Comparison of ENCODE assay signal across 21 mouse cellular contexts in the genomic region with DNA sequence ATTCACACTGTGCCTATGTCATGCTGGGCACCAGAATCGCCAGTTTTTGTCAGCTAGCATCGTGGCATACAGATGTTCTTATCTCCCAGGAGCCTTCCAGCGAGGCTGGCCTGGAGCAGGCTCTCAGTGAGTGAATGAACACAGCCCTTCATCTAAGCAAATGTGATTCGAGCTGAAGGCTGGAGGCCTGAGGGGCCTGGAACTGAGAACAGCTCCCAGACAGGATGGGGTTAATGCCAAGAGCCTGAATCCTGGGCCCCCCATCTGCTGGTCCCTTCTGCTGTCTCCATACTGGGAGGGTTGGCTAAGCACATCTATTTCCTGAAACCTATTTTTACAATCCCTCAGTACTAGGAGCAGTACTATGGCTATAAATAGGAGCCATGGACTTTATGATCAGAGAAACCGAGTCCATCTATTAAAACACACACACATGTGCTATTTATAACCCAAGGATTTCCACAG. TPM values are rescaled to one million over a fixed set of nuclear protein-coding genes. Genes with fewer than 3 reads are reported as not detected.
DNase-seq lines count a peak whose midpoint lies in the region; ATAC-seq and TF ChIP-seq lines count a peak whose summit lies in the region.
"Had no signal": no experiment of that assay in that cellular context is flagged by ENCODE, and none has a peak within 500 bp of the region (broad histone marks: within the 10 kb centered on the region; RNA-seq: fewer than 3 reads in every experiment).

No protein-coding gene starts in this region.

- peak overlapping the region; percentile 9; the same call in 1 of the 2 replicates for H3K4me2 ChIP-seq in heart, embryonic 13.5 days
- no peak overlapping the region for H3K4me2 ChIP-seq in heart, embryonic 12.5 days
- H3K4me2 ChIP-seq in midbrain, postnatal 0 days (ENCODE audit: low read depth, low read length, poor library complexity, severe bottlenecking): no peak overlapping the region
- no peak overlapping the region for H3K4me2 ChIP-seq in midbrain, embryonic 14.5 days (ENCODE audit: low read length)
- H3K4me2 ChIP-seq: embryonic facial prominence, embryonic 12.5 days; kidney, embryonic 15.5 days; neural tube, embryonic 13.5 days had no signal

- no peak overlapping the region for H3K27ac ChIP-seq in heart, embryonic 13.5 days (replicated peaks)
- H3K27ac ChIP-seq in heart, embryonic 12.5 days (ENCODE audit: poor library complexity, severe bottlenecking): no peak overlapping the region
- H3K27ac ChIP-seq in midbrain, postnatal 0 days (ENCODE audit: low read depth, low read length): no peak overlapping the region
- no peak overlapping the region for H3K27ac ChIP-seq in midbrain, embryonic 14.5 days (replicated peaks; ENCODE audit: low read depth, low read length)
- H3K27ac ChIP-seq: embryonic facial prominence, embryonic 12.5 days; kidney, embryonic 15.5 days; layer of hippocampus, adult 2 months; liver, embryonic 14.5 days; neural tube, embryonic 13.5 days had no signal

- H3K27me3 ChIP-seq in heart, embryonic 13.5 days (replicated peaks): no peaks in the 10 kb centered on the region
- H3K27me3 ChIP-seq in heart, embryonic 12.5 days (replicated peaks): no peaks in the 10 kb centered on the region
- H3K27me3 ChIP-seq in midbrain, postnatal 0 days (ENCODE audit: insufficient read depth, low read length): no peaks in the 10 kb centered on the region
- H3K27me3 ChIP-seq in midbrain, embryonic 14.5 days (ENCODE audit: control insufficient read depth, insufficient read depth, low read length): no peaks in the 10 kb centered on the region
- H3K27me3 ChIP-seq: embryonic facial prominence, embryonic 12.5 days; kidney, embryonic 15.5 days; neural tube, embryonic 13.5 days had no signal

- peak; percentile 46 for DNase-seq in midbrain, postnatal 0 days (ENCODE audit: low spot score)
- no peak for DNase-seq in midbrain, embryonic 14.5 days
- DNase-seq in cerebellum, adult 9-11 months: peak; percentile 72
- DNase-seq in retina, adult 2 months (ENCODE audit: low read depth, low spot score): peak; percentile 9
- no peak for DNase-seq in lung, adult 18-20 months
- DNase-seq in spleen, postnatal 10 days (ENCODE audit: low spot score in 2 of 2): no peak
- DNase-seq: lung, postnatal 14 days had no signal

- no peaks in the 10 kb centered on the region for H3K36me3 ChIP-seq in heart, embryonic 13.5 days
- H3K36me3 ChIP-seq in heart, embryonic 12.5 days: no peaks in the 10 kb centered on the region
- H3K36me3 ChIP-seq in midbrain, postnatal 0 days (ENCODE audit: insufficient read depth, low read length): no peaks in the 10 kb centered on the region
- no peaks in the 10 kb centered on the region for H3K36me3 ChIP-seq in midbrain, embryonic 14.5 days (ENCODE audit: control insufficient read depth, insufficient read depth, low read length)
- H3K36me3 ChIP-seq: embryonic facial prominence, embryonic 12.5 days; kidney, embryonic 15.5 days; neural tube, embryonic 13.5 days had no signal

- no peak overlapping the region for H3K4me3 ChIP-seq in heart, embryonic 13.5 days
- H3K4me3 ChIP-seq in heart, embryonic 12.5 days: no peak overlapping the region
- H3K4me3 ChIP-seq in midbrain, postnatal 0 days (ENCODE audit: low read depth, low read length): no peak overlapping the region
- H3K4me3 ChIP-seq in midbrain, embryonic 14.5 days (replicated peaks; ENCODE audit: low read depth, low read length): no peak overlapping the region
- H3K4me3 ChIP-seq: embryonic facial prominence, embryonic 12.5 days; kidney, embryonic 15.5 days; layer of hippocampus, adult 2 months; neural tube, embryonic 13.5 days had no signal

- no peak; the same call in 1 of the 2 replicates for ATAC-seq in heart, embryonic 13.5 days (ENCODE audit: extremely low read depth, insufficient number of reproducible peaks, low FRiP score, low TSS enrichment)
- no peak for ATAC-seq in heart, embryonic 12.5 days (ENCODE audit: insufficient number of reproducible peaks, low FRiP score)
- ATAC-seq in midbrain, postnatal 0 days (ENCODE audit: low FRiP score): no peak
- ATAC-seq in midbrain, embryonic 14.5 days (ENCODE audit: low FRiP score, low TSS enrichment): no peak
- ATAC-seq: inflammation-experienced regulatory T-cells, adult 6 months had no signal

- 46% methylated on average over 5 of the region's 5 CpGs for WGBS in heart, embryonic 13.5 days
- WGBS in heart, embryonic 12.5 days: 51% methylated on average over 5 of the region's 5 CpGs
- WGBS in midbrain, postnatal 0 days: 62% methylated on average over 5 of the region's 5 CpGs
- 69% methylated on average over 5 of the region's 5 CpGs for WGBS in midbrain, embryonic 14.5 days

- H3K9ac ChIP-seq in heart, embryonic 13.5 days: no peak overlapping the region
- H3K9ac ChIP-seq in heart, embryonic 12.5 days: no peak overlapping the region
- no peak overlapping the region for H3K9ac ChIP-seq in midbrain, postnatal 0 days (replicated peaks; ENCODE audit: low read length, poor library complexity, severe bottlenecking)
- H3K9ac ChIP-seq in midbrain, embryonic 14.5 days (replicated peaks; ENCODE audit: low read length): no peak overlapping the region
- H3K9ac ChIP-seq: embryonic facial prominence, embryonic 12.5 days; kidney, embryonic 15.5 days; liver, embryonic 14.5 days; neural tube, embryonic 13.5 days had no signal

- TF ChIP-seq CTCF in midbrain, postnatal 0 days (IDR thresholded peaks at IDR 0.05): no peak

- no peaks in the 10 kb centered on the region for H3K9me3 ChIP-seq in heart, embryonic 13.5 days
- peaks cover 8% of the 10 kb centered on the region for H3K9me3 ChIP-seq in heart, embryonic 12.5 days (replicated peaks)
- no peaks in the 10 kb centered on the region for H3K9me3 ChIP-seq in midbrain, postnatal 0 days (ENCODE audit: low read length)
- no peaks in the 10 kb centered on the region for H3K9me3 ChIP-seq in midbrain, embryonic 14.5 days (ENCODE audit: control insufficient read depth, low read length)
- H3K9me3 ChIP-seq: neural tube, embryonic 13.5 days had no signal

- H3K4me1 ChIP-seq in heart, embryonic 13.5 days: peaks cover 14% of the 10 kb centered on the region
- peaks cover 10% of the 10 kb centered on the region for H3K4me1 ChIP-seq in heart, embryonic 12.5 days (replicated peaks)
- no peaks in the 10 kb centered on the region for H3K4me1 ChIP-seq in midbrain, postnatal 0 days (ENCODE audit: insufficient read depth, low read length)
- no peaks in the 10 kb centered on the region for H3K4me1 ChIP-seq in midbrain, embryonic 14.5 days (ENCODE audit: control insufficient read depth, insufficient read depth, low read length)
- H3K4me1 ChIP-seq: embryonic facial prominence, embryonic 12.5 days; kidney, embryonic 15.5 days; neural tube, embryonic 13.5 days had no signal

RNA-seq across cellular contexts. Expression of gene Tunar, which starts 21.1 kb away (rescaled TPM):
- not detected in 2 replicates for polyA plus RNA-seq in heart, embryonic 13.5 days (2015; fragmentation: Nextera tagmentation; extraction: Ambion mirVana)
- 0.10 and 0.15 TPM in 2 replicates for polyA plus RNA-seq in heart, embryonic 12.5 days (2016; fragmentation: Nextera tagmentation; extraction: Ambion mirVana)
- total RNA-seq in midbrain, postnatal 0 days (2014; rRNA removed): 29.1 and 34.7 TPM in 2 replicates
- polyA plus RNA-seq in midbrain, postnatal 0 days (2015; fragmentation: Nextera tagmentation; extraction: Ambion mirVana): 22.7 and 22.8 TPM in 2 replicates
- polyA plus RNA-seq in midbrain, embryonic 14.5 days (2014; fragmentation: Nextera tagmentation; extraction: Ambion mirVana): 15.5 and 20.0 TPM in 2 replicates
- total RNA-seq: common myeloid progenitor, adult 5-6 weeks; granulocyte monocyte progenitor cell, adult 5-6 weeks; megakaryocyte-erythroid progenitor cell, adult 5-6 weeks; monocyte, adult 5-6 weeks had no signal
- polyA plus RNA-seq: heart, postnatal 0 days; inflammation-experienced regulatory T-cells, adult 6 months; liver, embryonic 14.5 days; urinary bladder, adult 2 months had no signal

Comparison
In these comparisons a context has a peak if more than half of its experiments do, and no peak if none do; other contexts are left out.
1. DNase-seq: peak in midbrain, postnatal 0 days (single experiment), cerebellum, adult 9-11 months (single experiment) and retina, adult 2 months (single experiment); none in midbrain, embryonic 14.5 days (single experiment), lung, adult 18-20 months (0 of 2) and spleen, postnatal 10 days (0 of 2).
2. RNA of gene Tunar, which starts 21.1 kb away (polyA plus RNA-seq): 22.7 to 22.8 TPM in midbrain, postnatal 0 days and 15.5 to 20.0 TPM in midbrain, embryonic 14.5 days; 0.10 to 0.15 TPM in heart, embryonic 12.5 days and not detected in heart, embryonic 13.5 days; every median in the first group is over 10 times any median in the second.